Mouse (Mus musculus) stomach, postnatal 0 days (tissue): ENCODE results near the gene Vsig8.

Source experiments
- CTCF ChIP-seq: IDR thresholded peaks from 2 replicates; pipeline ENCODE4 v1.5.1; 2016; ENCODE audit warnings: antibody characterized with exemption, low read depth, mild to moderate bottlenecking, moderate library complexity
- EP300 ChIP-seq: optimal IDR thresholded peaks from 2 replicates; pipeline ENCODE3; 2016; ENCODE audit warnings: antibody characterized with exemption

GRCm38 (mm10) chr1:172551009-172551408 lies 4.7 kb upstream of the Vsig8 start:
- TF ChIP-seq CTCF (no peak), EP300 (no peak)
